Mouse (Mus musculus) brain, embryonic 14.5 days (tissue): ENCODE results near the gene Pah.

ENCODE experiments used
- CTCF ChIP-seq: fragments of 200-500 bp; IDR thresholded peaks from 2 replicates; pipeline ENCODE4 v1.5.1; 2012; ENCODE audit warnings: inconsistent platforms, mild to moderate bottlenecking, moderate library complexity, borderline replicate concordance; ENCODE audit not compliant: insufficient read depth, insufficient read length; ENCODE audit errors: extremely low read depth
- POLR2A ChIP-seq: fragments of 200-500 bp; IDR thresholded peaks from 2 replicates; pipeline ENCODE4 v1.6.1; 2012; ENCODE audit warnings: mild to moderate bottlenecking, inconsistent platforms, borderline replicate concordance; ENCODE audit not compliant: poor library complexity, insufficient read depth, insufficient read length, severe bottlenecking; ENCODE audit errors: extremely low read depth

DNA sequence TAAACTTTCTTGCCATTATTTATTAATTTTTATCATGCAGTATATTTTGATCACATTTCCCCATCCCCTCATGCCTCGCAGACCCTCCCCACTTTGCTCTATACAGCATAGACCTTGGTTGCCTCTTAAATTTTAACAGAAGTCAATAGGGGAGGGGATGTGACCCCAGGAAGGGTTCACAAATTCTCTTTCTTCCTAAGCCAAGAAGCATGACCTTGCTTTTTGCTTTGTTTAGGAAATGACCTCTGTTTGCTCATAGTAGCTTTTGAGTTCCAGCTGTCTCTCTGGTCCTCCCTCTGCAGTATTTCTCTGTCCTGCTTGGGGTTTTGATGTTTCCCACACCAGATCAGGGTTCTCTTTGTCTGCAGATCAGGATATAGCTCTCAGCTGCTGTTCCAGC lies 12.6 kb downstream of the Pah start:
- TF ChIP-seq CTCF (no peak), POLR2A (no peak)
